In the genomic region with DNA sequence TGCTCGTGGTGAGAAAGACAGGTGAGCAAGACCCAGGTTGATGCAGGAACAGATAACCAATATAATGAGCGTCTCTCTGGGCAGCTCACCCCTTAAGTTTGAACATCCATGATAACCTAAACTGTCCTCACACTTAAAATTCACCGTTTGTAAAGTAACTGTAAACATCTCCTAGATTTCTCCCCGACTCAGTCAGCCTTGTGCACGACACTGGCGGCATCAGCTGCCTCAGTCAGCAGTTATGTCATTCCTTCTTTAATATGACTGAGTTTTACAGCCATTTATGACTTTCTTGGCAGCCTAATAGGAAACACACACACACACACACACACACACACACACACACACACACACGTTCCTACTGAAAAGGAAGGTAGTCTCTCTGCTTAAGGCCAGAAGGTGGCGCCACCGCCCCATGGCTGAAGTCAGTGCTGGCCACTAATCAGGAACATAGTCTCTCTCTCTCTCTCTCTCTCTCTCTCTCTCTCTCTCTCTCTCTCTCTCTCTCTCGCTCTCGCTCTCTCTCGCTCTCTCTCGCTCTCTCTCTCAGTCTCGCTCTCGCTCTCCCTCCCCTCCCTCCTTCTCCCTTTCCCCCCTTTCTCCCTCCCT, we compare ENCODE assay signal across 8 mouse cellular contexts.
DNase-seq lines count a peak whose midpoint lies in the region; ATAC-seq and TF ChIP-seq lines count a peak whose summit lies in the region.

No protein-coding gene starts in this region.

- H3K9ac ChIP-seq in intestine, embryonic 15.5 days, result no peak overlapping the region; the same call in 1 of the 2 replicates
- no peak overlapping the region for H3K9ac ChIP-seq in midbrain, embryonic 16.5 days (ENCODE audit: low read depth, low read length)

- peaks cover 3% of the 10 kb centered on the region; the same call in 1 of the 2 replicates for H3K4me1 ChIP-seq in lung, adult 2 months (ENCODE audit: control insufficient read depth, insufficient read depth, low read length)
- H3K4me1 ChIP-seq in intestine, embryonic 15.5 days (replicated peaks), result no peaks in the 10 kb centered on the region
- H3K4me1 ChIP-seq in midbrain, embryonic 16.5 days (ENCODE audit: control insufficient read depth, insufficient read depth, low read length), result no peaks in the 10 kb centered on the region

- peak; percentile 80 for TF ChIP-seq CTCF in lung, adult 2 months (IDR thresholded peaks at IDR 0.05; ENCODE audit: insufficient read depth, low read length)

- H3K27ac ChIP-seq in intestine, embryonic 15.5 days, result no peak overlapping the region
- H3K27ac ChIP-seq in midbrain, embryonic 16.5 days (ENCODE audit: low read length), result no peak overlapping the region

- no peaks in the 10 kb centered on the region for H3K27me3 ChIP-seq in intestine, embryonic 15.5 days (replicated peaks)
- H3K27me3 ChIP-seq in midbrain, embryonic 16.5 days (ENCODE audit: control insufficient read depth, insufficient read depth, low read depth, low read length), result no peaks in the 10 kb centered on the region
- no peaks in the 10 kb centered on the region for H3K27me3 ChIP-seq in splenic B cell, adult 2 months (ENCODE audit: control insufficient read depth, insufficient read depth, low read length, poor library complexity, severe bottlenecking)

- no peak overlapping the region for H3K4me3 ChIP-seq in lung, adult 2 months (replicated peaks; ENCODE audit: extremely low read depth, low read depth, low read length)
- no peak overlapping the region for H3K4me3 ChIP-seq in intestine, embryonic 15.5 days (replicated peaks)
- H3K4me3 ChIP-seq in midbrain, embryonic 16.5 days (ENCODE audit: low read depth, low read length), result no peak overlapping the region

- intact Hi-C loops in left cerebral cortex, postnatal 4 days (cut with DNase I), result loop anchor here (5.0 kb wide), 2 partner anchors 476 to 1111 kb away; no protein-coding TSS in a partner anchor

- 25% methylated on average over 9 of the region's 15 CpGs for WGBS in lung, adult 2 months
- WGBS in intestine, embryonic 15.5 days, result 18% methylated on average over 9 of the region's 15 CpGs
- WGBS in midbrain, embryonic 16.5 days, result 33% methylated on average over 11 of the region's 15 CpGs

- H3K4me2 ChIP-seq in intestine, embryonic 15.5 days (replicated peaks), result 0 out of 2 replicates have a peak overlapping the region, but pooled peaks have one; percentile 2
- peak overlapping the region; percentile 27 for H3K4me2 ChIP-seq in midbrain, embryonic 16.5 days (ENCODE audit: low read length)

- TF ChIP-seq POLR2A in lung, adult 2 months (IDR thresholded peaks at IDR 0.05; ENCODE audit: borderline replicate concordance, extremely low read depth, low read depth, low read length), result no peak

- peak; percentile 80 for ATAC-seq in intestine, embryonic 15.5 days
- peak; percentile 89 for ATAC-seq in midbrain, embryonic 16.5 days

- no peak for DNase-seq in lung, adult 2 months
- DNase-seq in lung, adult 18-20 months, result no peak
- peak; percentile 34 for DNase-seq in cerebellum, adult 9-11 months
- peak; percentile 39 to 42 for DNase-seq in frontal cortex, postnatal 14 days (ENCODE audit: low spot score in 2 of 2)
- peak; percentile 67 for DNase-seq in left cerebral cortex, postnatal 4 days
- DNase-seq in splenic B cell, adult 2 months (ENCODE audit: low read depth, low spot score), result peak; percentile 78

- H3K36me3 ChIP-seq in intestine, embryonic 15.5 days, result no peaks in the 10 kb centered on the region
- no peaks in the 10 kb centered on the region for H3K36me3 ChIP-seq in midbrain, embryonic 16.5 days (ENCODE audit: control insufficient read depth, insufficient read depth, low read length)
- H3K36me3 ChIP-seq in splenic B cell, adult 2 months (ENCODE audit: control insufficient read depth, insufficient read depth, low read length, poor library complexity, severe bottlenecking), result no peaks in the 10 kb centered on the region

- no peaks in the 10 kb centered on the region for H3K9me3 ChIP-seq in intestine, embryonic 15.5 days
- H3K9me3 ChIP-seq in midbrain, embryonic 16.5 days (replicated peaks; ENCODE audit: control insufficient read depth, low read length, poor library complexity, severe bottlenecking), result no peaks in the 10 kb centered on the region

Comparison
In these comparisons a context has a peak if more than half of its experiments do, and no peak if none do; other contexts are left out.
1. DNase-seq: peak in cerebellum, adult 9-11 months (single experiment), frontal cortex, postnatal 14 days (2 of 2), left cerebral cortex, postnatal 4 days (single experiment) and splenic B cell, adult 2 months (single experiment); none in lung, adult 2 months (single experiment) and lung, adult 18-20 months (0 of 2).